Mouse (Mus musculus) naive thymus-derived CD4-positive, alpha-beta T cell, adult 2 months (primary cell): Measurements from ENCODE around the gene Tal1.

Experiments used
- DNase-seq: peaks from one replicate; pipeline ENCODE4 v3.0.0-alpha.2; 2011; ENCODE audit warnings: low read depth

The Tal1 gene

GRCm38 (mm10) chr4:115056371-115056920 lies at the start of gene Tal1:
Tal1 (plus strand) TSS chr4:115056426.
- DNase-seq, result no peak

GRCm38 (mm10) chr4:115014276-115014675 lies 42.0 kb upstream of the Tal1 start:
- no peak for DNase-seq

GRCm38 (mm10) chr4:115019997-115020396 lies 36.2 kb upstream of the Tal1 start:
- DNase-seq, result no peak

- DNase-seq, result no peak
Measured at GRCm38 (mm10) chr4:115035043-115035442, 21.2 kb upstream of the Tal1 start.

GRCm38 (mm10) chr4:115038242-115038641 lies 18.0 kb upstream of the Tal1 start:
- DNase-seq, result peak; percentile 64

- no peak for DNase-seq
Measured at GRCm38 (mm10) chr4:115045621-115046020, 10.6 kb upstream of the Tal1 start.

- peak; percentile 78 for DNase-seq
Measured at GRCm38 (mm10) chr4:115047750-115048149, 8.5 kb upstream of the Tal1 start.

GRCm38 (mm10) chr4:115048190-115048589 lies 8.0 kb upstream of the Tal1 start:
- no peak for DNase-seq

- DNase-seq, result no peak
Measured at GRCm38 (mm10) chr4:115051245-115051644, 5.0 kb upstream of the Tal1 start.

- DNase-seq, result no peak
Measured at GRCm38 (mm10) chr4:115052343-115053005, 3.8 kb upstream of the Tal1 start.

GRCm38 (mm10) chr4:115055044-115055443 lies 1.2 kb upstream of the Tal1 start:
- DNase-seq, result no peak

- no peak for DNase-seq
Measured at GRCm38 (mm10) chr4:115055691-115056090, 535 bp upstream of the Tal1 start.

GRCm38 (mm10) chr4:115056921-115057673 lies 871 bp downstream of the Tal1 start:
- peak; percentile 72 for DNase-seq

GRCm38 (mm10) chr4:115057674-115058316 lies 1.6 kb downstream of the Tal1 start:
- DNase-seq, result no peak

- peak; percentile 57 for DNase-seq
Measured at GRCm38 (mm10) chr4:115058317-115058761, 2.1 kb downstream of the Tal1 start.

GRCm38 (mm10) chr4:115058871-115059590 lies 2.8 kb downstream of the Tal1 start:
- no peak for DNase-seq

GRCm38 (mm10) chr4:115059871-115060270 lies 3.6 kb downstream of the Tal1 start:
- DNase-seq, result no peak

- no peak for DNase-seq
Measured at GRCm38 (mm10) chr4:115060753-115061152, 4.5 kb downstream of the Tal1 start.

GRCm38 (mm10) chr4:115062540-115062874 lies 6.3 kb downstream of the Tal1 start:
- no peak for DNase-seq

- peak; percentile 35 for DNase-seq
Measured at GRCm38 (mm10) chr4:115062875-115063517, 6.8 kb downstream of the Tal1 start.

GRCm38 (mm10) chr4:115063518-115064239 lies 7.5 kb downstream of the Tal1 start:
- DNase-seq, result no peak
